Mouse (Mus musculus): ENCODE data around the gene Zfp92.

Zfp92 gene

DNA sequence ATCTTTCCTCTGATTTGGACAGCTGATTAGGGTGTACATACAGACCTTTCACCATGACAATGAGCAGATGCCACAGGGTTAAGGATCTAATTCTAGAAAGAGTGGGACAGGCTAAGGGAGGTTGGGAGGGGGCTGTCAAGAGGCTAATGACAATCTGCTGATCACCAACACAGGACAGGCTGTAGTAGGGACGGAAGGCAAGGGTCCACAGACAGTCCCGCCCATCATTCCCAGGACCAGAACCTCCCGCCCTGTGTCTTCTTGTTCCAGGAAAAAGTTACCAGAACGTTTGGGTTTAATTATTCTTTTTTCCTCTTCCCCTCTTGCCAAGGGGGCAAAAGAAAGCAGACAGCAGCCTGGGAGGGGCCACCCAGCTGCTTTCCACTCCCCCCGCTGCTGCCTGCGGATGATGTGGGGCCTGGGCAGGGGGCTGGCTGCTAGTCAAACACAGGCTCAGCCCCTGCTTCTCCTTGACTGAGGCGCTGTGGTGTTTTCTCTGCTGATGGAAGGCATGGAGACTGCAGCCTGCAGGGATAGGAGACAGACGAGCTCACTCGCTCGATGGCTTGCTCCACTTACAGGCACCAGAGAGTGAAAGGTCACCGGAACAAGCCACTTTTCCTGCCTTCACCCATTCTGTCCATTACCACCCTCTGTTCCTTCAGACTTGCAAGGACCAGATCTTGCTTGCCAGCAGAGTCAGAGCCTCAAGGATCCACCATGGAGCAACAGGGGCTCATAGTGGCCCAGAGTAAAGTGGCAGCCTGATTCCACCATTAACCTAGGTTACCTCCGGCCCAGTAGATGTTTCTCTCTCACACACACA lies 63.7 kb downstream of the Zfp92 start:
- DNase-seq, result no peak

DNA sequence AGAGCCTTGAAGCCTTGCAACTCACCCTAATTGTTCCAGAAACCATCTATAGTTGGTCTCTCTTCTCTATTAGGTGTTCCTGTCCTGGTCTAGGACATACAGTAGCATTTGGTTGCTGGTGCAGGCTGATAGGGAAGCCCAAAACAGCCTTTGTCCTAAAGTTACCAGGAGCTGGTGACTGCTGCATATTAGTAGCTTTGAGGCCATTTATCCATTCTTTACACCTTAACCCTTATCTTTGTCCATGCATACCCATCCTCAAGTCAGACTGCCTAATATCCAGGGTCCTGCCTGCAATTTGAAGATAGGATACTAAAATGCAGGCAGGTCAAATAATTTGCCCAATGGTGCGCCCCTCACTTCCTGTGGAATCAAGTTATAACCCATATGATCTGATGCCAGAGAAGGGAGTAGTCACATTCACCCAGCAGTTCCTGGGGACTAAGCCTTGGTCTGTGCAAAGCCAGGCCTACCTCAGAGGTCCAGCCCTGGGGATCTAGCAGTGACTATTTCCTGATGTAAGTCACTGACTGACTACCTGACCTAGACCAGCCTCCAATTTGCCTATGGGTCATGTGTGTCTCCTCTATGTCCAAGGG lies 64.9 kb downstream of the Zfp92 start:
- DNase-seq, result no peak

DNA sequence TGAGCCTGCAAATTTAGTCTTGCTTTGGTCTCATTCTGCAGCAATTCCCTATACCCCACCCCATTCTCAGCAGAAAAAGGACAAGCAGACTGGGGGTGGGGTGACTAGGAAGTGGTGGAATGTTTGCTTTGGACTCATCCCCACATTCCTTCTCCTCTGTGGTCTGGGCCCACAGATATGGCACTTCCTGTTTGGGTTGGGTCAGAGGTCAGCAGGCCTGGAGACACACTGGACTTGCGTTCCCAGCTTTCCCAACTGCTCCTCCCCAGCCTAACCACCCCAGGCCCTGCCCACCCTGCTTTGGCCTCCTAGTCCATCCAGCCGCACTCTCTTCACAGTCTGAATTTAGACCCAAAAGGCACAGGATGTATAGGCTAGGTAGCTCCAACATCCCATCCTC lies 65.7 kb downstream of the Zfp92 start:
- DNase-seq, result peak; percentile 69

DNA sequence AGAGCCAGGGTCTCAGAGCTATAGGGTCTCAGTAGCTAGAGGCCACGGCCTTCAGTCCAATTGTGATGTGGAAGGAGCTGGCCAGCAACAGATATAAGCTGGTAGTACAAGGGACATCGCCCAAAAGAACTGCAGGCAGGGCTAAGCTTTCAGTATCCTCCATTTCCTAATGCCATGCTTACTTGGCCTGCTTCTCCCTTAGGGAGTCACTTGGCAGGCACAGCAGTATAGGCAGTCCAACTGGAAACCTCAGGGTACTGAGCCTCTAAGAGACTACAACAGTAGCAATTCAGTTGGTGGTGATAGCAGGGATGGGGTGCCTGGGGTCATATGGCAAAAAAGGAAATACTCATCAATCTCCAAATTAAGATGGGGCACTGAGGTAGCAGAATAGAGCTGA lies 66.6 kb downstream of the Zfp92 start:
- DNase-seq, result no peak
